Mouse (Mus musculus) midbrain, embryonic 11.5 days (tissue): ENCODE results near the gene Dclk1. TPM values are rescaled to one million over a fixed set of nuclear protein-coding genes. Genes with fewer than 3 reads are reported as not detected.
A peak's percentile ranks its signal among the peaks of the same experiment; 100 is the strongest.

Experiments
- ATAC-seq: fragments of 200-750 bp; cut with Nextera tagmentation; 2 replicates; pipeline ENCODE4 v1.8.0; 2017; ENCODE audit warnings: moderate TSS enrichment, moderate library complexity; ENCODE audit not compliant: low FRiP score
- DNase-seq: peaks from one replicate; pipeline ENCODE4 v3.0.0; 2015; ENCODE audit warnings: low spot score; ENCODE audit errors: missing footprints
- H3K27ac ChIP-seq: fragments of 300-500 bp; sonication (generic); 2 replicates; pipeline ENCODE4 v1.5.1; 2014; ENCODE audit warnings: low read depth, low read length
- H3K27me3 ChIP-seq: fragments of 300-500 bp; sonication (generic); 2 replicates; pipeline ENCODE4 v1.6.1; 2014; ENCODE audit warnings: mild to moderate bottlenecking, low read length, moderate library complexity, mixed read lengths; ENCODE audit not compliant: control insufficient read depth, insufficient read depth
- H3K36me3 ChIP-seq: fragments of 300-500 bp; sonication (generic); 2 replicates; pipeline ENCODE4 v1.6.1; 2014; ENCODE audit warnings: mild to moderate bottlenecking, low read length, moderate library complexity, mixed read lengths; ENCODE audit not compliant: control insufficient read depth, insufficient read depth
- H3K4me1 ChIP-seq: fragments of 300-500 bp; sonication (generic); 2 replicates; pipeline ENCODE4 v1.6.1; 2014; ENCODE audit warnings: low read length; ENCODE audit not compliant: control insufficient read depth, insufficient read depth
- H3K4me2 ChIP-seq: fragments of 300-500 bp; sonication (generic); 2 replicates; pipeline ENCODE4 v1.6.1; 2014; ENCODE audit warnings: mild to moderate bottlenecking, moderate library complexity
- H3K4me3 ChIP-seq: fragments of 300-500 bp; sonication (generic); 2 replicates; pipeline ENCODE4 v1.5.1; 2014; ENCODE audit warnings: low read depth, low read length
- H3K9ac ChIP-seq: fragments of 300-500 bp; sonication (generic); 2 replicates; pipeline ENCODE4 v1.6.1; 2014; ENCODE audit warnings: low read length
- H3K9me3 ChIP-seq: fragments of 300-500 bp; sonication (generic); 2 replicates; pipeline ENCODE4 v1.6.1; 2016; ENCODE audit warnings: low read length; ENCODE audit not compliant: control insufficient read depth
- WGBS: fragments of 180-500 bp; shearing (Covaris S2); extraction: QIAGEN DNeasy Blood & Tissue Kit; methylation state at CpG from one replicate; pipeline ENCODE4 v1.1.7; 2014; 5-methylcytosine and 5-hydroxymethylcytosine counted together
- polyA plus RNA-seq: library from polyadenylated mRNA; unstranded; fragments of >200 nt; fragmentation: Nextera tagmentation; extraction: Ambion mirVana; gene quantifications from 2 replicates; pipeline ENCODE4 v1.2.1, GENCODE M21; 2014

The Dclk1 gene
- polyA plus RNA-seq, 1 experiment from 2014 or later: 63.2 TPM

DNA sequence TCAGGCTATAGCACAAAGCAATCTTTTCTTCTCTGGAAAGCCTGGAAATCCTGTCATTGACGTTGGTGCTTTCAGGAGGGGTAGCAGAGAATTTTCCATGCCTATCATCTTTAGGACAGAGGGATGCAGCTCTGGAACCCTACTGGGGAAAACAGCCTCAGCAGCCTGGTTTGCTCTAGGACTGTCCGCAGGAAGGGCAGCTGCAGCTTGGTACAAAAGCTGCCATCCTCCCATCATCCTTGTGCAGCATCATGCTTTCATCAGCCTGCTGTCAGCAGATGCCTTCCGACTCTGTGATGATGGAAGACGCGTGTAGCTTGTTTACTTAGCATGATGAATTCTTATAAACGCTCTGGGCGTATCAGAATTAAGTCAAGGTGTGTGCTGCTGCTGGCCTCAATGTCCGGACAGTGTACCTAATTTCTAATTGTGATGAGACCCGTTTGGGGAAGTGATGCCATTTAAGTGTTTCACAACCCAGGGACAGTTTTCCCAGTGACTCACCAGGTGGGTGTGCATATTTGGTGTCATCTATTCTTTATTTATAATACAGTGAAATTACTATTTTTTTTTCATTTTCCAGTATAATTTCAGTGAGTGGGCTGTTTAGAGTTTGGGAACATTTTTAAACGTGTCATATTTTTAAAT is 50.7 kb downstream of the Dclk1 start:
- Histone ChIP-seq H3K4me1 (0 out of 2 replicates have a peak, but pooled peaks cover 2% of the 10 kb centered on the region), H3K9ac (no peak overlapping the region), H3K9me3 (no peaks in the 10 kb centered on the region), H3K4me2 (no peak overlapping the region), H3K27ac (no peak overlapping the region), H3K36me3 (no peaks in the 10 kb centered on the region), H3K4me3 (no peak overlapping the region), H3K27me3 (no peaks in the 10 kb centered on the region)
- WGBS: 80% methylated on average over 10 of the region's 10 CpGs
- no peak for ATAC-seq
- DNase-seq: no peak

DNA sequence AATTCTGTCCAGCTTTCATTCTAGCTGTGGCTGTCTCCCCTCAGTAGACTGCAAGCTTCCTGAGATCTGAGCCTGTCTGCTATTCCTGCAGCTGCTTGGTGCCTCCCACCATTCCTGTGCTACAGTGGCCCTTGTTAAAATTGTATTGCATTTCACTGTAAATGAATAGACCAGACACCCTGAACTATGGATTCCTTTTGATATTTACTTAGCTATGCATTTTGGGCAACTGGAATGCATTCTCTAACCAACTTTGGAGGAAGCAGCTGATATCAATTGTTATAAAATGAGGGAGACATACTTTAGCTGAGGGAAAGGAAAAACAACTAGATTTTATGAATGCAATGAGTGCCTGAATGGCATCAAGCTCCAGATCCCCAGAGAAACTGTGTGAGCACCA is 63.5 kb downstream of the Dclk1 start:
- Histone ChIP-seq H3K4me3 (no peak overlapping the region), H3K9me3 (no peaks in the 10 kb centered on the region; the same call in 1 of the 2 replicates), H3K36me3 (no peaks in the 10 kb centered on the region), H3K27ac (no peak overlapping the region), H3K4me1 (peaks cover 5% of the 10 kb centered on the region; the same call in 1 of the 2 replicates), H3K27me3 (no peaks in the 10 kb centered on the region), H3K9ac (no peak overlapping the region), H3K4me2 (no peak overlapping the region)
- DNase-seq (no peak), ATAC-seq (no peak)

DNA sequence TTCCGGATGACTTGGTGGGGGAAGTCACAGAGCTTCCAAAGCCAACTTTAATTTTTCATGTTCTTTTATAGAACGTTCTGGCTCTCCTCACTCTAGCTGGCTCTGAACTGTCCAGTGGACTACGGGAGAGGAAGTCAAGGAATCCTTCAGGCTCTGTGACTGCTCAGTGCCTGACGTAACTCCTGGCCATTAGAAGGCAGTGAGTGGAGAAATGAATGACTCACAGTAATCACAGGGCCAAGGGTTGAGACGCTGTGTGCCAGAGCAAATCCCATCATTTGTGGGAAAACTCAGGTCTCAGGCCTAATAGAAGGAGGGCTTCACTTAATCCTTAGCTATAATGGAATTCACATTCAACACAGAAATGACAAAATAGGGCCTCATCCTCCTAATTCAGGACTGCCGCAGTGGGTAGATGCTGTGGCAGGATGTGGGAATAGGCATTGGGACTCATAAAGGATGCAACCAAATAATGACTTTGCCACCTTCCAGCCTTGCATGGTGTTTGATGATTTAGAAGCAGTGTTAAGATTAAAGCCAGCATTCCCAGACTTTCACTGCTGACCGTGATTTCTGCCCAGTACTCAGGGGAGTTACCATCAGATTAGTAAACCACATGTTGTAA is 65.5 kb downstream of the Dclk1 start:
- Histone ChIP-seq H3K4me3 (no peak overlapping the region), H3K27ac (no peak overlapping the region), H3K9ac (no peak overlapping the region), H3K36me3 (no peaks in the 10 kb centered on the region), H3K4me2 (no peak overlapping the region), H3K27me3 (no peaks in the 10 kb centered on the region), H3K9me3 (no peaks in the 10 kb centered on the region), H3K4me1 (peaks cover 5% of the 10 kb centered on the region; the same call in 1 of the 2 replicates)
- WGBS: 51% methylated on average over 7 of the region's 7 CpGs
- DNase-seq: peak; percentile 81
- no peak for ATAC-seq

DNA sequence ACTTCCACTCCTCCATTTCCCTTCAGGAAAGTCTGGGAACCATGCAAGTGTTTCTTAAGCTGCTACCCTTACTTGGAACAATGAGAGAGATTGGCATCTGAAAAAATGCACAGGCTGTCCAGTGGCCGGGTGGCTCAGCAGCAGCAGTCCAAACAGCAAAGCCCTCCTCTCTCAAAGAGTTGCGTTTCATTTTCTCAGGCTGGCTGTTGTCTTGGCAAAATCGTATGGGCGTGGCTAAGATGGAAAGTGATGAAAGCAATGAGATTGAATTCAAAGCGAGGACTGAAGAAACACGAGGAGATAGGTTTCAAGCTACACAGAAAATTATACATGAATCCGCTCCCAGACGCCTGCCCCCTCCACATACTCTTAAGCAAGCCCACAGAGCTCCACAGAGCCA is 67.8 kb downstream of the Dclk1 start:
- Histone ChIP-seq H3K27me3 (no peaks in the 10 kb centered on the region), H3K36me3 (no peaks in the 10 kb centered on the region), H3K4me2 (no peak overlapping the region), H3K4me3 (no peak overlapping the region), H3K9ac (no peak overlapping the region), H3K4me1 (peaks cover 5% of the 10 kb centered on the region; the same call in 1 of the 2 replicates), H3K9me3 (no peaks in the 10 kb centered on the region), H3K27ac (no peak overlapping the region)
- DNase-seq (peak; percentile 73), ATAC-seq (no peak)
- 73% methylated on average over 8 of the region's 8 CpGs for WGBS

DNA sequence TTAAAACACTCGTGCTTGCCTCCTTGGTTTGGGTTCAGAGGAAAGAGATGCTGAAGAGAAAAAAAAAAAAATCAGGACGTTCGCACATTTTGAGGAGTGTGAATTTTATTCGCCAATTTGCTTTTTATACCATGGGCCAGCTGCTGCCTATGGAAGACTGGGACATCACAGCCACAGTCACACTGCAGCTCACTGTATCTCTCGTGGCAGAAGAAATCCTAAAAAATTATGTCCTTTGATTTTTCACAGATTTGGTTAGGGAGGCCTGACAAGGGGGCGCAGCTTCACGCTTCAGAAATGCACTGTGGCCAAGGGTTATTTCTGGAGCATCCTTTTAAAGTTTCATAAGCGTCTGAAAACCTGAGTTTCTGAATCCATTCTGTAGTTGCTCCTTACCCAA is 73.7 kb downstream of the Dclk1 start:
- Histone ChIP-seq H3K4me2 (no peak overlapping the region), H3K4me1 (no peaks in the 10 kb centered on the region), H3K4me3 (no peak overlapping the region), H3K9ac (no peak overlapping the region), H3K9me3 (no peaks in the 10 kb centered on the region), H3K27me3 (no peaks in the 10 kb centered on the region), H3K27ac (no peak overlapping the region), H3K36me3 (no peaks in the 10 kb centered on the region)
- no peak for ATAC-seq
- DNase-seq: no peak
- WGBS: 90% methylated on average over 8 of the region's 8 CpGs

DNA sequence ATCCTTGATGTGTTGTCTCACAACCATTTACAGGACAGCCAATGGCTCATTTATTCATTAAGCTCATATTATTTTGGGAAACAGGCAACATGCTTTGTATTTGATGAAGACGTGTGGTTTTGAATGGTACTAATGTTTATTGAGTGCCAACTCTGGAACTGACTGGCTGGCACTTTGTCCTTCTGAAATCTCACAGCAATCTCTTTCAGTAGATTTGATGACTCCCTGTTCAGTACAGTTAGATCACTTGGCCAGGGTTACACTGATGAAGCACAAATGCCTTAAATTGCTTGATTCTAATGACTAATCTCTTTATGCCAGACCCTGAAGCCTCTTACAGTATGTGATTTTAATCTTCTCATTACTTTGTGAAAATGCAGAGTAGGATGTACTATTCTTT is 75.9 kb downstream of the Dclk1 start:
- no peaks in the 10 kb centered on the region for H3K9me3 ChIP-seq
- H3K27me3 ChIP-seq: no peaks in the 10 kb centered on the region
- no peaks in the 10 kb centered on the region for H3K36me3 ChIP-seq
- H3K4me3 ChIP-seq: no peak overlapping the region
- no peak overlapping the region for H3K9ac ChIP-seq
- H3K4me2 ChIP-seq: no peak overlapping the region
- H3K27ac ChIP-seq: no peak overlapping the region
- 90% methylated on average over 1 of the region's 1 CpGs for WGBS
- ATAC-seq (no peak), DNase-seq (no peak)
- H3K4me1 ChIP-seq: no peaks in the 10 kb centered on the region

DNA sequence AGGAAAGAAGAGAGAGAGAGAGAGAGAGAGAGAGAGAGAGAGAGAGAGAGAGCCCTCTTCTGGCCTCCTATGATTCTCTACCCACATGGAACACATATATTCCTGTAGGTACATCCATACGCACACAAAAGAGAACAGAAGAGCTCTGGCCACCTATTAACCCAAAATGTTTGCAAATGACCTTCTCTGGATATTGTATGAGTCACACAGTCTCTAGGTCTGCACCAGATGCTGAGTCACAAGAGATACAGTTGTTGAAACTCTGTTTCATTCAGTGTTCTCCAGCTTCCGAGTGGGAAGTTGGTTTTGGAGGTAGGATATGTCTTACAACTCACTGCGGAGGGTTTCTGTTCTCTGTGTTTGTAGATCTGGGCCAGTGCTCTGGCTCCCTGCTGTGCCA is 78.4 kb downstream of the Dclk1 start:
- Histone ChIP-seq H3K4me3 (no peak overlapping the region), H3K36me3 (no peaks in the 10 kb centered on the region), H3K4me1 (no peaks in the 10 kb centered on the region), H3K9ac (no peak overlapping the region), H3K4me2 (no peak overlapping the region), H3K9me3 (no peaks in the 10 kb centered on the region), H3K27me3 (no peaks in the 10 kb centered on the region), H3K27ac (no peak overlapping the region)
- ATAC-seq (no peak), DNase-seq (no peak)
- WGBS: 94% methylated on average over 3 of the region's 3 CpGs

DNA sequence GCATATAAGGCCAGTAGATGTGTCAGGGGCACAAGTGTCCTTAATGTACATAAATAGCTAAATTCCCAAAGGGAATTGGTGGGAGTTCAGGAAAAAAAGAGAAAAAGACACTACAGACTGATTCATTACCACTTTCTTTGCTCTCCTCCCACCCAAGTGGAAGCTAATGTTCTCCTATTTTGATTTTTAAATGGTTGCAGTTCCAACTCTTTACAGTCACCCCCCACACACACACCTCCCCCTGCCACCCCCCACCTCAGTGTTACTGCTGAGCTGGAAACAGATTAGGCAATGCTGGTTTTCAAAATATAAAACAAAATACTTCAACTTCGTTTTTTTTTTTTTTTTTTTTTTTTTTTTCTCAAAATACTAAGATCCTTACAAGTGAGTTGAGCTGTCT is 81.9 kb downstream of the Dclk1 start:
- H3K4me3 ChIP-seq: no peak overlapping the region
- no peaks in the 10 kb centered on the region for H3K36me3 ChIP-seq
- no peak for DNase-seq
- no peak overlapping the region for H3K4me2 ChIP-seq
- no peak overlapping the region for H3K9ac ChIP-seq
- no peaks in the 10 kb centered on the region for H3K9me3 ChIP-seq
- H3K27me3 ChIP-seq: no peaks in the 10 kb centered on the region
- ATAC-seq: no peak
- WGBS: 65% methylated on average over 1 of the region's 1 CpGs
- no peaks in the 10 kb centered on the region for H3K4me1 ChIP-seq
- H3K27ac ChIP-seq: no peak overlapping the region

DNA sequence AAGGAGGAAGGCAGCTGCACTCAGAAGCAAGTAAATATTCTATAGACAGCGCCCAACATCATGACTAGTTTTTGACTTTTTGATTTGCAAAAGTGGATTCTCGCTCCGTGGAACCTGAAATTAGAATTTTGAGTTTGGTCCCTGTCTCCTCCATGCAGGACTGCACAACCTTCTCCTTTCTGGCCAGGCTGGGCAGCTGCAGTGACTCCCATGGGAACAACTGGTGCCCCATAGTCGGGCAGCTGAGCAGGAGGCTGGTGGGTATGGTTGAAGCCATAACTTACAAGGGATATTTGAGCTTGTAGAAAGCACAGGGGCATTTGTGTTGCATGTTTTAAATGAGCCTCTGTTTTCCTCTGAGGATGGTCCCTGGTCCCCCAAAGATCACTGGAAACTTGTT is 88.3 kb downstream of the Dclk1 start:
- H3K36me3 ChIP-seq: no peaks in the 10 kb centered on the region
- no peak overlapping the region for H3K4me3 ChIP-seq
- no peaks in the 10 kb centered on the region for H3K4me1 ChIP-seq
- no peak for ATAC-seq
- no peak overlapping the region for H3K9ac ChIP-seq
- no peak for DNase-seq
- no peak overlapping the region for H3K27ac ChIP-seq
- WGBS: 91% methylated on average over 4 of the region's 4 CpGs
- no peaks in the 10 kb centered on the region for H3K27me3 ChIP-seq
- H3K4me2 ChIP-seq: no peak overlapping the region
- H3K9me3 ChIP-seq: no peaks in the 10 kb centered on the region
